In genomic region chr2:49344287-49344686, GRCm38 (mm10) we compare ENCODE assay signal across 27 mouse cellular contexts.
A peak's percentile ranks its signal among the peaks of the same experiment; 100 is the strongest.
DNase-seq lines count a peak whose midpoint lies in the region; ATAC-seq and TF ChIP-seq lines count a peak whose summit lies in the region.
"Had no signal": no experiment of that assay in that cellular context is flagged by ENCODE, and none has a peak within 500 bp of the region (broad histone marks: within the 10 kb centered on the region; RNA-seq: fewer than 3 reads in every experiment).

No protein-coding gene starts in this region.

- no peak for TF ChIP-seq CTCF in brain, embryonic 14.5 days (IDR thresholded peaks at IDR 0.05; ENCODE audit: borderline replicate concordance, extremely low read depth, insufficient read depth, insufficient read length)

- no peak overlapping the region for H3K4me2 ChIP-seq in forebrain, embryonic 14.5 days (ENCODE audit: low read length)
- no peak overlapping the region for H3K4me2 ChIP-seq in forebrain, embryonic 12.5 days
- H3K4me2 ChIP-seq: embryonic facial prominence, embryonic 13.5 days; hindbrain, embryonic 15.5 days; intestine, embryonic 15.5 days; liver, embryonic 15.5 days; midbrain, embryonic 12.5 days; neural tube, embryonic 13.5 days; stomach, embryonic 15.5 days had no signal

- intact Hi-C loops in left cerebral cortex, postnatal 4 days (cut with DNase I), result loop anchor here (10.0 kb wide), 1 partner anchor 381 kb away; no protein-coding TSS in a partner anchor
- intact Hi-C loops in left cerebral cortex, postnatal 25 days (cut with DNase I), result no loop called here

- H3K4me3 ChIP-seq in forebrain, embryonic 14.5 days (ENCODE audit: low read depth, low read length), result no peak overlapping the region
- H3K4me3 ChIP-seq in forebrain, embryonic 12.5 days (replicated peaks), result no peak overlapping the region
- H3K4me3 ChIP-seq: embryonic facial prominence, embryonic 13.5 days; erythroblast, embryonic 14.5 days; gastrocnemius, adult 2 months; hindbrain, embryonic 15.5 days; intestine, embryonic 15.5 days; liver, embryonic 15.5 days; midbrain, embryonic 12.5 days; myocyte; neural tube, embryonic 13.5 days; stomach, embryonic 15.5 days had no signal

- no peaks in the 10 kb centered on the region for H3K9me3 ChIP-seq in forebrain, embryonic 14.5 days (replicated peaks; ENCODE audit: control insufficient read depth, low read length)
- no peaks in the 10 kb centered on the region for H3K9me3 ChIP-seq in forebrain, embryonic 12.5 days
- H3K9me3 ChIP-seq: embryonic facial prominence, embryonic 13.5 days; hindbrain, embryonic 15.5 days; intestine, embryonic 15.5 days; liver, embryonic 15.5 days; midbrain, embryonic 12.5 days; neural tube, embryonic 13.5 days; stomach, embryonic 15.5 days had no signal

- peak; percentile 74 for DNase-seq in forebrain, embryonic 14.5 days (ENCODE audit: low spot score)
- peak; percentile 68 for DNase-seq in left cerebral cortex, postnatal 4 days
- no peak for DNase-seq in left cerebral cortex, postnatal 25 days (ENCODE audit: low spot score in 2 of 2)
- peak; percentile 74 for DNase-seq in 3T3-L1 (ENCODE audit: low read depth, low spot score)
- DNase-seq in brain, embryonic 14.5 days (ENCODE audit: low read depth), result peak; percentile 80
- DNase-seq: adrenal gland, postnatal 36 days; cerebellum, adult 11 months; cerebellum, postnatal 36 days; embryo, embryonic 11 days; gastrocnemius, adult 2 months; heart, postnatal 4 days; kidney, adult 8-10 months; kidney, postnatal 10 days; liver; thymus, postnatal 25 days had no signal

- H3K27ac ChIP-seq in forebrain, embryonic 14.5 days (ENCODE audit: low read depth, low read length), result no peak overlapping the region
- H3K27ac ChIP-seq in forebrain, embryonic 12.5 days, result no peak overlapping the region
- H3K27ac ChIP-seq: embryonic facial prominence, embryonic 13.5 days; gastrocnemius, adult 2 months; hindbrain, embryonic 15.5 days; intestine, embryonic 15.5 days; liver, embryonic 15.5 days; macrophage; midbrain, embryonic 12.5 days; neural tube, embryonic 13.5 days; stomach, embryonic 15.5 days had no signal

- WGBS in forebrain, embryonic 14.5 days, result 80% methylated on average over 2 of the region's 2 CpGs
- WGBS in forebrain, embryonic 12.5 days, result 90% methylated on average over 2 of the region's 2 CpGs

- H3K36me3 ChIP-seq in forebrain, embryonic 14.5 days (ENCODE audit: control insufficient read depth, insufficient read depth, low read length), result no peaks in the 10 kb centered on the region
- no peaks in the 10 kb centered on the region for H3K36me3 ChIP-seq in forebrain, embryonic 12.5 days (replicated peaks)
- H3K36me3 ChIP-seq: embryonic facial prominence, embryonic 13.5 days; hindbrain, embryonic 15.5 days; intestine, embryonic 15.5 days; liver, embryonic 15.5 days; midbrain, embryonic 12.5 days; neural tube, embryonic 13.5 days; stomach, embryonic 15.5 days had no signal

- H3K9ac ChIP-seq in forebrain, embryonic 14.5 days (ENCODE audit: low read length), result no peak overlapping the region
- no peak overlapping the region for H3K9ac ChIP-seq in forebrain, embryonic 12.5 days
- H3K9ac ChIP-seq: embryonic facial prominence, embryonic 13.5 days; hindbrain, embryonic 15.5 days; intestine, embryonic 15.5 days; liver, embryonic 15.5 days; midbrain, embryonic 12.5 days; neural tube, embryonic 13.5 days; stomach, embryonic 15.5 days had no signal

- H3K4me1 ChIP-seq in forebrain, embryonic 14.5 days (ENCODE audit: control insufficient read depth, insufficient read depth, low read length), result no peaks in the 10 kb centered on the region
- H3K4me1 ChIP-seq in forebrain, embryonic 12.5 days, result no peaks in the 10 kb centered on the region
- H3K4me1 ChIP-seq: embryonic facial prominence, embryonic 13.5 days; hindbrain, embryonic 15.5 days; liver, embryonic 15.5 days; midbrain, embryonic 12.5 days; neural tube, embryonic 13.5 days; stomach, embryonic 15.5 days had no signal

- TF ChIP-seq POLR2A in brain, embryonic 14.5 days (IDR thresholded peaks at IDR 0.05; ENCODE audit: borderline replicate concordance, extremely low read depth, insufficient read depth, insufficient read length, poor library complexity, severe bottlenecking), result no peak

- H3K27me3 ChIP-seq in forebrain, embryonic 14.5 days (replicated peaks; ENCODE audit: control insufficient read depth, insufficient read depth, low read length), result no peaks in the 10 kb centered on the region
- no peaks in the 10 kb centered on the region for H3K27me3 ChIP-seq in forebrain, embryonic 12.5 days
- H3K27me3 ChIP-seq: embryonic facial prominence, embryonic 13.5 days; hindbrain, embryonic 15.5 days; intestine, embryonic 15.5 days; liver, embryonic 15.5 days; midbrain, embryonic 12.5 days; neural tube, embryonic 13.5 days; stomach, embryonic 15.5 days had no signal

- peak; percentile 65; the same call in 1 of the 2 replicates for ATAC-seq in forebrain, embryonic 14.5 days
- no peak for ATAC-seq in forebrain, embryonic 12.5 days (ENCODE audit: low FRiP score)
- ATAC-seq in megakaryocyte, adult 5-6 weeks (ENCODE audit: poor library complexity, severe bottlenecking), result no peak
- ATAC-seq: intestine, embryonic 15.5 days had no signal

Comparison
In these comparisons a context has a peak if more than half of its experiments do, and no peak if none do; other contexts are left out.
1. DNase-seq: peak in forebrain, embryonic 14.5 days (single experiment), left cerebral cortex, postnatal 4 days (single experiment), 3T3-L1 (single experiment) and brain, embryonic 14.5 days (single experiment); none in left cerebral cortex, postnatal 25 days (0 of 2).